Mouse (Mus musculus): ENCODE results near the gene Tulp2. TPM values are rescaled to one million over a fixed set of nuclear protein-coding genes. Genes with fewer than 3 reads are reported as not detected.

Gene Tulp2
- polyA plus RNA-seq, 1 experiment: 0.06 TPM

GRCm38 (mm10) chr7:45489578-45489977 is 7.9 kb downstream of the Tulp2 start:
- Histone ChIP-seq H3K27me3 (ENCODE audit: control insufficient read depth, insufficient read depth, insufficient read length) (no peaks in the 10 kb centered on the region), H3K79me2 (ENCODE audit: control insufficient read depth, insufficient read depth) (no peaks in the 10 kb centered on the region), H3K4me2 (ENCODE audit: low read depth) (no peak overlapping the region), H3ac (ENCODE audit: control insufficient read depth, insufficient read length) (no peak overlapping the region), H3K4me3 (no peak overlapping the region), H3K36me3 (ENCODE audit: control insufficient read depth, insufficient read depth) (no peaks in the 10 kb centered on the region)
- TF ChIP-seq POLR2AphosphoS2 (IDR thresholded peaks at IDR 0.05; ENCODE audit: insufficient read length, low read depth) (no peak), USF1 (IDR thresholded peaks at IDR 0.05; ENCODE audit: low read depth) (no peak)

GRCm38 (mm10) chr7:45490822-45491221 is 9.1 kb downstream of the Tulp2 start:
- Histone ChIP-seq H3K79me2 (ENCODE audit: control insufficient read depth, insufficient read depth) (no peaks in the 10 kb centered on the region), H3ac (ENCODE audit: control insufficient read depth, insufficient read length) (no peak overlapping the region), H3K27me3 (ENCODE audit: control insufficient read depth, insufficient read depth, insufficient read length) (no peaks in the 10 kb centered on the region), H3K4me3 (no peak overlapping the region), H3K36me3 (ENCODE audit: control insufficient read depth, insufficient read depth) (no peaks in the 10 kb centered on the region), H3K4me2 (ENCODE audit: low read depth) (peak overlapping the region; percentile 70)
- no peak for TF ChIP-seq CEBPB (IDR thresholded peaks at IDR 0.05; ENCODE audit: insufficient read depth, poor library complexity, severe bottlenecking)
- no peak for TF ChIP-seq MAX (IDR thresholded peaks at IDR 0.05; ENCODE audit: low read depth)
- TF ChIP-seq POLR2AphosphoS2 (IDR thresholded peaks at IDR 0.05; ENCODE audit: insufficient read length, low read depth): no peak
- no peak for TF ChIP-seq TCF3 (IDR thresholded peaks at IDR 0.05; ENCODE audit: insufficient read length, low read depth)
- no peak for TF ChIP-seq REST (IDR thresholded peaks at IDR 0.05; ENCODE audit: insufficient read depth, insufficient read length)
- no peak for TF ChIP-seq TCF12 (IDR thresholded peaks at IDR 0.05; ENCODE audit: insufficient read depth, poor library complexity, severe bottlenecking)
- TF ChIP-seq SRF (IDR thresholded peaks at IDR 0.05; ENCODE audit: control insufficient read depth, insufficient read length, low read depth): no peak
- no peak for TF ChIP-seq USF1 (IDR thresholded peaks at IDR 0.05; ENCODE audit: low read depth)
- TF ChIP-seq E2F4 (IDR thresholded peaks at IDR 0.05; ENCODE audit: insufficient read depth): no peak
- no peak for TF ChIP-seq MYOD1 (IDR thresholded peaks at IDR 0.05; ENCODE audit: control insufficient read depth in 1 of 3, insufficient read length in 2 of 3, low read depth in 2 of 3)
- no peak for TF ChIP-seq POLR2A (IDR thresholded peaks at IDR 0.05; ENCODE audit: insufficient read length, low read depth)
- TF ChIP-seq MYOG (IDR thresholded peaks at IDR 0.05; ENCODE audit: control insufficient read depth in 1 of 3, insufficient read depth in 1 of 3, insufficient read length in 2 of 3, low read depth in 2 of 3): no peak

- no peak for TF ChIP-seq MYOG (IDR thresholded peaks at IDR 0.05; ENCODE audit: control insufficient read depth in 1 of 3, insufficient read depth in 1 of 3, insufficient read length in 2 of 3, low read depth in 2 of 3)
- no peak for TF ChIP-seq USF1 (IDR thresholded peaks at IDR 0.05; ENCODE audit: low read depth)
- peak; percentile 32 for TF ChIP-seq POLR2AphosphoS2 (IDR thresholded peaks at IDR 0.05; ENCODE audit: insufficient read length, low read depth)
- no peak for TF ChIP-seq REST (IDR thresholded peaks at IDR 0.05; ENCODE audit: insufficient read depth, insufficient read length)
- Histone ChIP-seq H3K36me3 (ENCODE audit: control insufficient read depth, insufficient read depth) (no peaks in the 10 kb centered on the region), H3K4me3 (no peak overlapping the region), H3K27me3 (ENCODE audit: control insufficient read depth, insufficient read depth, insufficient read length) (no peaks in the 10 kb centered on the region), H3ac (ENCODE audit: control insufficient read depth, insufficient read length) (no peak overlapping the region), H3K79me2 (ENCODE audit: control insufficient read depth, insufficient read depth) (no peaks in the 10 kb centered on the region), H3K4me2 (ENCODE audit: low read depth) (peak overlapping the region; percentile 70)
Measured at GRCm38 (mm10) chr7:45491264-45491663, 9.6 kb downstream of the Tulp2 start.

DNA sequence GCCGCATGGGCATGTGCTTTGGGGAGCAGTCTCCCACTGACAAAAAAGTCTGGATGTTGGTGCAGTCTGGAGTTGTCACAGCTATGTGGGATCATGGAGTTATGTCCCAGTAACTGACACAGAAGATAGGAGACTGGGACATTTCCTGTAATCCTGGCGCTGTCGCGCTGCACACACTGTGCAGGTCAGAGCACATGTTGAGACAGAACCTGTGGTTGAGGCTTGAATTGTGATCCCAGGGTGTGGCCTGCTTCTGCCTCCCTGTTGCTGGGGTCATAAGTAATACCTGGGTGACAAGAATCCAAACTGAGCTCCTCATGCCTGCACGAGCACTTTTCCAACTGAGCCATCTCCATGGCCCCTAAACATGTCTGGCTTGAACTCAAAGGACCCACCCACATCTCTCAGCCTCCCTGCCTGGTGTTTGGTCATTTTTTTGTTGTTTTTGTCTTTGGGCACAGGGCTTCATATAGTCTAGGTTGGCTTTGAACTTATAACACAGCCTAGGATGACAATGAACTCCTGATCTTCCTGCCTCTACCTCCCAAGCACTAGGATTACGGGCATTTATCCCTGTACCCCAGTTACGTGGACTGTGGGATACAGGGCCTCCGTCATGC is 10.7 kb downstream of the Tulp2 start:
- Histone ChIP-seq H3K79me2 (ENCODE audit: control insufficient read depth, insufficient read depth) (no peaks in the 10 kb centered on the region), H3K36me3 (ENCODE audit: control insufficient read depth, insufficient read depth) (no peaks in the 10 kb centered on the region), H3ac (ENCODE audit: control insufficient read depth, insufficient read length) (no peak overlapping the region), H3K4me3 (no peak overlapping the region), H3K4me2 (ENCODE audit: low read depth) (no peak overlapping the region), H3K27me3 (ENCODE audit: control insufficient read depth, insufficient read depth, insufficient read length) (no peaks in the 10 kb centered on the region)
- TF ChIP-seq USF1 (IDR thresholded peaks at IDR 0.05; ENCODE audit: low read depth): no peak
- no peak for TF ChIP-seq CEBPB (IDR thresholded peaks at IDR 0.05; ENCODE audit: insufficient read depth, poor library complexity, severe bottlenecking)
- no peak for TF ChIP-seq E2F4 (IDR thresholded peaks at IDR 0.05; ENCODE audit: insufficient read depth)
- TF ChIP-seq REST (IDR thresholded peaks at IDR 0.05; ENCODE audit: insufficient read depth, insufficient read length): no peak
- TF ChIP-seq TCF3 (IDR thresholded peaks at IDR 0.05; ENCODE audit: insufficient read length, low read depth): no peak
- no peak for TF ChIP-seq MYOD1 (IDR thresholded peaks at IDR 0.05; ENCODE audit: control insufficient read depth in 1 of 3, insufficient read length in 2 of 3, low read depth in 2 of 3)
- TF ChIP-seq MYOG (IDR thresholded peaks at IDR 0.05; ENCODE audit: control insufficient read depth in 1 of 3, insufficient read depth in 1 of 3, insufficient read length in 2 of 3, low read depth in 2 of 3): no peak

- H3K4me3 ChIP-seq: no peak overlapping the region
- no peaks in the 10 kb centered on the region for H3K27me3 ChIP-seq (ENCODE audit: control insufficient read depth, insufficient read depth, insufficient read length)
- no peaks in the 10 kb centered on the region for H3K79me2 ChIP-seq (ENCODE audit: control insufficient read depth, insufficient read depth)
- TF ChIP-seq MAX (IDR thresholded peaks at IDR 0.05; ENCODE audit: low read depth): no peak
- no peak for TF ChIP-seq USF1 (IDR thresholded peaks at IDR 0.05; ENCODE audit: low read depth)
- H3K36me3 ChIP-seq (ENCODE audit: control insufficient read depth, insufficient read depth): no peaks in the 10 kb centered on the region
- no peak overlapping the region for H3K4me2 ChIP-seq (ENCODE audit: low read depth)
- no peak overlapping the region for H3ac ChIP-seq (ENCODE audit: control insufficient read depth, insufficient read length)
Measured at GRCm38 (mm10) chr7:45492951-45493350, 11.3 kb downstream of the Tulp2 start.

DNA sequence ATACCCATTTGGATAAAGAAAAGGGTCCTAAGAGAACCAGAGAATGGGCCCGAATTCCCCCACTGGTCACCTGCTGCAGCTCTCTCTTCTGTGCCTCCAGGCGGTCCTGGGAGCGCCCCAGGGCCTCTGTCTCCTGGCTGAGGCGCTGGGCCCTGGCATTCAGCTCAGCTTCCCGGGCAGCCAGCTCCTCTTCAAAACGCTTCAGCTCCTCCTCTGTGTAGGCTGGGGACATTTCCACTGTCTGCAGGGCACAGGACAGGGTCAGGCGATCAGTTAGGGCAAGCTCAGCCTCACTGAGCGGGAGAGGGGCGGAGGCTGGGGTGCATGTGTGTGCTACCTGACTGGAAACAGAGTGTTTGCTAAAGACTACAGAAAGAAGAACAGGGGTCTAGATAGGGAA is 12.9 kb downstream of the Tulp2 start:
- no peak for TF ChIP-seq USF1 (IDR thresholded peaks at IDR 0.05; ENCODE audit: low read depth)
- TF ChIP-seq MAX (IDR thresholded peaks at IDR 0.05; ENCODE audit: low read depth): no peak
- no peak for TF ChIP-seq POLR2AphosphoS2 (IDR thresholded peaks at IDR 0.05; ENCODE audit: insufficient read length, low read depth)
- no peak for TF ChIP-seq E2F4 (IDR thresholded peaks at IDR 0.05; ENCODE audit: insufficient read depth)
- TF ChIP-seq MYOG (IDR thresholded peaks at IDR 0.05; ENCODE audit: control insufficient read depth in 1 of 3, insufficient read depth in 1 of 3, insufficient read length in 2 of 3, low read depth in 2 of 3): no peak
- TF ChIP-seq POLR2A (IDR thresholded peaks at IDR 0.05; ENCODE audit: insufficient read length, low read depth): no peak
- TF ChIP-seq CEBPB (IDR thresholded peaks at IDR 0.05; ENCODE audit: insufficient read depth, poor library complexity, severe bottlenecking): no peak
- TF ChIP-seq REST (IDR thresholded peaks at IDR 0.05; ENCODE audit: insufficient read depth, insufficient read length): no peak
- no peak for TF ChIP-seq TCF12 (IDR thresholded peaks at IDR 0.05; ENCODE audit: insufficient read depth, poor library complexity, severe bottlenecking)
- TF ChIP-seq SRF (IDR thresholded peaks at IDR 0.05; ENCODE audit: control insufficient read depth, insufficient read length, low read depth): no peak
- no peak for TF ChIP-seq MYOD1 (IDR thresholded peaks at IDR 0.05; ENCODE audit: control insufficient read depth in 1 of 3, insufficient read length in 2 of 3, low read depth in 2 of 3)
- TF ChIP-seq TCF3 (IDR thresholded peaks at IDR 0.05; ENCODE audit: insufficient read length, low read depth): no peak
- no peak overlapping the region for H3ac ChIP-seq (ENCODE audit: control insufficient read depth, insufficient read length)
- no peaks in the 10 kb centered on the region for H3K36me3 ChIP-seq (ENCODE audit: control insufficient read depth, insufficient read depth)
- no peak overlapping the region for H3K4me3 ChIP-seq
- no peaks in the 10 kb centered on the region for H3K79me2 ChIP-seq (ENCODE audit: control insufficient read depth, insufficient read depth)
- no peak overlapping the region for H3K4me2 ChIP-seq (ENCODE audit: low read depth)
- H3K27me3 ChIP-seq (ENCODE audit: control insufficient read depth, insufficient read depth, insufficient read length): no peaks in the 10 kb centered on the region
